Mouse (Mus musculus) neural tube, embryonic 11.5 days (tissue): ENCODE results near the gene Nos1ap. TPM values are rescaled to one million over a fixed set of nuclear protein-coding genes. Genes with fewer than 3 reads are reported as not detected.

Experiments used
- ATAC-seq: fragments of 200-750 bp; cut with Nextera tagmentation; 2 replicates; pipeline ENCODE4 v1.8.0; 2017; ENCODE audit warnings: moderate number of reproducible peaks, mild to moderate bottlenecking, moderate TSS enrichment, moderate library complexity; ENCODE audit not compliant: insufficient read depth, low FRiP score, low TSS enrichment
- DNase-seq: peaks from one replicate; pipeline ENCODE4 v3.0.0-alpha.2; 2015; ENCODE audit warnings: low spot score
- H3K27ac ChIP-seq: fragments of 300-500 bp; sonication (generic); 2 replicates; pipeline ENCODE4 v1.5.1; 2014; ENCODE audit warnings: low read depth, mild to moderate bottlenecking, low read length
- H3K27me3 ChIP-seq: fragments of 300-500 bp; sonication (generic); 2 replicates; pipeline ENCODE4 v1.6.1; 2014; ENCODE audit warnings: mild to moderate bottlenecking, low read length, mixed read lengths; ENCODE audit not compliant: control insufficient read depth, insufficient read depth
- H3K36me3 ChIP-seq: fragments of 300-500 bp; sonication (generic); 2 replicates; pipeline ENCODE4 v1.6.1; 2014; ENCODE audit warnings: mild to moderate bottlenecking, low read length, moderate library complexity, mixed read lengths; ENCODE audit not compliant: control insufficient read depth, insufficient read depth
- H3K4me1 ChIP-seq: fragments of 300-500 bp; sonication (generic); 2 replicates; pipeline ENCODE4 v1.6.1; 2014; ENCODE audit warnings: low read length, mixed read lengths; ENCODE audit not compliant: control insufficient read depth, insufficient read depth
- H3K4me2 ChIP-seq: fragments of 300-500 bp; sonication (generic); 2 replicates; pipeline ENCODE4 v1.6.1; 2014; ENCODE audit warnings: low read depth, mild to moderate bottlenecking, moderate library complexity
- H3K4me3 ChIP-seq: fragments of 300-500 bp; sonication (generic); 2 replicates; pipeline ENCODE4 v1.5.1; 2014; ENCODE audit warnings: low read depth, low read length
- H3K9ac ChIP-seq: fragments of 300-500 bp; sonication (generic); 2 replicates; pipeline ENCODE4 v1.6.1; 2014; ENCODE audit warnings: mild to moderate bottlenecking, low read length
- H3K9me3 ChIP-seq: fragments of 300-500 bp; sonication (generic); 2 replicates; pipeline ENCODE4 v1.6.1; 2016; ENCODE audit warnings: low read length; ENCODE audit not compliant: control insufficient read depth
- WGBS: fragments of 180-500 bp; shearing (Covaris S2); extraction: QIAGEN DNeasy Blood & Tissue Kit; methylation state at CpG from one replicate; pipeline ENCODE4 v1.1.7; 2014; 5-methylcytosine and 5-hydroxymethylcytosine counted together
- polyA plus RNA-seq: library from polyadenylated mRNA; unstranded; fragments of >200 nt; fragmentation: Nextera tagmentation; extraction: Ambion mirVana; gene quantifications from 2 replicates; pipeline ENCODE4 v1.2.1, GENCODE M21; 2014

Nos1ap gene
- 8.5 and 8.9 TPM in 2 replicates for polyA plus RNA-seq

DNA sequence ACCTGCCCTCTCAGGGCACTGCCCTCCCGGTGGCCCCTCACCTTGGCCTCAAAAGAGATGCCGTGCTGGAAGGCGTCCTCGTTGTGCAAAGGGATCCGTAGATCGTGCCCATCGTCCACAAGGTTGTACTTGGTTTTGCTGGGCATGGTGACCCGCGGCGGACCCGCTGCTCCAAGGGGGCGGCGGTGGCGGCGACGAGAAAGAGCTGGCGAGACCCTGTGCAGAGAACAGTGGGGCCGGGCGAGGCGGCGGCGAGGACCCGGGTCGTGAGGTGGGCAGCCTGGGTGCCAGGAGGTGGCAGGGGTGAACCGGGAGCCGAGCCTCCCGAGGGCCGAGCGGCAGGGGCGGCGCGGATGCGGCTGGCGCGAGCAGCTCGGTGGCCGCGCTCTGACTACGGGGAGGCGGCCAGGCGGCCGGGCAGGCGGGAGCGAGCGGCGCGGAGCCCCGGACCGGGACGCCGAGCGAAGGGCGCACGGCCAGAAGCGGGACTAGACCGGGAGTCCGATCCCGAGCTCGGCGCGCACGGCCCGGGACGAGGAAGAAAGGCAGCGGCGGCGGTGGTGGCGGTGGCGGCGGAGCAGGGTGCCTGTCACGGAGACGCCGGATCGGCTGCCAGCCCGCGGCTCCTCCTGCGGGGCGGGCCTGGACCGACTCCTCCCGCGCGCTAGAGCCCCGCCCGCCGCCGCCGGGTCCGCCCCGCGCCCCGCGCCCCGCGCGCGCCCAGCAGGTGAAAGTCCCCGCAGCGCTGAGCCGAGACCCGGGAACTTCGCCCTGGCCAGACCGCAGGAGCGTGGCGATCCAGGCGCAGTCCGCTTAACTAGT lies at the start of gene Nos1ap:
Gene Nos1ap, minus strand, starts transcription at position 643 of the 822 bp plus-strand sequence.
- peak; percentile 88 for ATAC-seq
- H3K4me2 ChIP-seq, result peak within 1 kb of the TSS; percentile 74
- H3K4me3 ChIP-seq, result peak within 1 kb of the TSS; percentile 85
- no peaks in the 10 kb centered on the region for H3K36me3 ChIP-seq
- 0 out of 2 replicates have a peak within 1 kb of the TSS, but pooled peaks have one; percentile 34 for H3K27ac ChIP-seq
- H3K9ac ChIP-seq, result peak within 1 kb of the TSS; percentile 87
- no peaks in the 10 kb centered on the region; the same call in 1 of the 2 replicates for H3K9me3 ChIP-seq
- H3K27me3 ChIP-seq, result no peaks in the 10 kb centered on the region
- peaks cover 8% of the 10 kb centered on the region; the same call in 1 of the 2 replicates for H3K4me1 ChIP-seq
- DNase-seq, result peak; percentile 75
- WGBS, result 1% methylated on average over 81 of the region's 106 CpGs

DNA sequence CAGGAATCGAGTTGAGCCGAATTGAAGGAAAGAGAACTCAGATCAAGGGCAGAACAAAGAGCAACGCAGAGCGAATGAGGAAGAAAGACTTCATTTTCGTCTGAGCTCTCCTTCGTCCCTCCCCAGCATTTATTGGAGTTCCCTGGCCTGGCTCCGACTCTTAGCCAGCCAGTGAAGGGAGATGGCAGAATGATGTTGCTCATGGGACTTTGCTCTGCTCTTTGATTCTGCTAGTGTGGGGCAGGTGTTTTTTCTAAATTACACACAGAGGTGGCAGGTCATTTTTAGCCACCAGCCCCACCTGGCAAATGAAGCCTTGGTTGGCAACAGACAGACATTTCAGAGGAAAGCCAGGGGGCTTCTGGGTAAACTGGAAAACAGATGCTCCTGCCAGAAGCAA lies 49.3 kb upstream of the Nos1ap start:
- no peaks in the 10 kb centered on the region for H3K9me3 ChIP-seq
- DNase-seq (no peak), ATAC-seq (no peak)
- H3K9ac ChIP-seq, result no peak overlapping the region
- H3K4me1 ChIP-seq, result no peaks in the 10 kb centered on the region
- no peak overlapping the region for H3K27ac ChIP-seq
- H3K27me3 ChIP-seq, result no peaks in the 10 kb centered on the region
- no peak overlapping the region for H3K4me3 ChIP-seq
- H3K36me3 ChIP-seq, result no peaks in the 10 kb centered on the region
- no peak overlapping the region for H3K4me2 ChIP-seq
- 80% methylated on average over 7 of the region's 7 CpGs for WGBS

DNA sequence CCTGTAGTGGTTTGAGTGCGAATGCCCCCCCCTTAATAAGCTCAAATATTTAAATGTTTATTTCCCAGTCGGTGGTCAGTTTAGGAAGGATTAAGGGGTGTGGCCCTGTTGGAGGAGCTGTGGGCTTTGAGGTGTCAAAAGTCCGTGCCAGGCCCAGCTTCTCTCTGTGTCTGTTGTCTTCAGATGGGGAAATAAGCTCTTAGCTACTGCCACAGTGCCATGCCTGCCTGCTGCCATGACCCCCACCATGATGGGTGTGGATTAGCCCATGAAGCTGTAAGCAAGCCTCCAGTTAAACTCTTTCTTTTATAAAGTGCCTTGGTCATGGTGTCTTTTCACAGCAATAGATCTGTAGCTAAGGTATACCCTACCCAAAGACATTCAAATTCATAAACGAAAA lies 43.2 kb upstream of the Nos1ap start:
- Histone ChIP-seq H3K4me3 (no peak overlapping the region), H3K9me3 (no peaks in the 10 kb centered on the region), H3K4me1 (no peaks in the 10 kb centered on the region), H3K27me3 (no peaks in the 10 kb centered on the region), H3K36me3 (no peaks in the 10 kb centered on the region), H3K27ac (no peak overlapping the region), H3K9ac (no peak overlapping the region), H3K4me2 (no peak overlapping the region)
- ATAC-seq, result no peak
- WGBS, result 66% methylated on average over 4 of the region's 4 CpGs
- no peak for DNase-seq

DNA sequence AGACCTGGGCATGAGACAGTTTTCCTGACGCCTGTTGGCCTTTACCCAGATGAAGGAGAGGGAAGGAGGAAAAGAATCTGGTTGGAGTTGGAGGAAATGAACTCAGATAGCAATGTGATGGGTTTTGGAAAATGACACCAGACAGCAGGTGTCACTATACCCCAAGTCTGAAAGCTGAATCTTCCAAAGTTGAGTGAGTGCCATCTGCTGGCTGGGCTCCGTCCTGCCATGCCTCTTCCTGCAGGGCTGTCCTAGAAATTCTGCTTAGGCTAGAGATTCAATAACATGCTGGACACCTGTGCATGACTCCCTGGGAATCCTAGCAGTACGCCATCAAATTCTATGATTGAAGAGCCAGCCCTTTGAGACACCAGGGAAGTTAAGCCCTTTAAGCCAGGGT lies 42.7 kb upstream of the Nos1ap start:
- no peak overlapping the region for H3K4me3 ChIP-seq
- no peak for ATAC-seq
- no peaks in the 10 kb centered on the region for H3K9me3 ChIP-seq
- no peaks in the 10 kb centered on the region for H3K36me3 ChIP-seq
- no peak overlapping the region for H3K9ac ChIP-seq
- DNase-seq, result peak; percentile 78
- WGBS, result 18% methylated on average over 3 of the region's 3 CpGs
- H3K27ac ChIP-seq, result no peak overlapping the region
- no peaks in the 10 kb centered on the region for H3K4me1 ChIP-seq
- H3K27me3 ChIP-seq, result no peaks in the 10 kb centered on the region
- no peak overlapping the region for H3K4me2 ChIP-seq

DNA sequence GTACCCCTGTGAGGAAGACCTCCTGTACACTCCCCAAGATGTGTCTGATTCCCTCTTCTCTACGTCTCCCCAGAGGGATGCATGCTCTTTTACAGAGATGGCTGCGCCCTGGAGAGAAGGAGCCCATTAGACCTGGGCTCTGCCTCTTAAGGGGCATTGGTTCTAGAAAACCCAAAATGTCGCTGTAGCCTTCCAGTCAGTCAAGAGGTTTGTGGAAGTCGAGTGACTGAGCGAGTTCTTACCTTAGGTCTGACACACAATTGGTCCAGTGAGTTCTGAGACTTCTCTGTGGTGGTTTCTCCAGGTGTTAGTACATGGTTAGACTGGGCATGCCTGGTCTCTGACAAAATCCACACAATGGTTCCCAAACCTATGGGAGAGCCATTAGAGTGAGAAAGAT lies 41.9 kb upstream of the Nos1ap start:
- no peak overlapping the region for H3K4me2 ChIP-seq
- no peaks in the 10 kb centered on the region for H3K9me3 ChIP-seq
- H3K27ac ChIP-seq, result no peak overlapping the region
- no peak overlapping the region for H3K4me3 ChIP-seq
- DNase-seq (no peak), ATAC-seq (no peak)
- H3K36me3 ChIP-seq, result no peaks in the 10 kb centered on the region
- H3K9ac ChIP-seq, result no peak overlapping the region
- no peaks in the 10 kb centered on the region for H3K4me1 ChIP-seq
- H3K27me3 ChIP-seq, result no peaks in the 10 kb centered on the region
- 90% methylated on average over 5 of the region's 5 CpGs for WGBS

DNA sequence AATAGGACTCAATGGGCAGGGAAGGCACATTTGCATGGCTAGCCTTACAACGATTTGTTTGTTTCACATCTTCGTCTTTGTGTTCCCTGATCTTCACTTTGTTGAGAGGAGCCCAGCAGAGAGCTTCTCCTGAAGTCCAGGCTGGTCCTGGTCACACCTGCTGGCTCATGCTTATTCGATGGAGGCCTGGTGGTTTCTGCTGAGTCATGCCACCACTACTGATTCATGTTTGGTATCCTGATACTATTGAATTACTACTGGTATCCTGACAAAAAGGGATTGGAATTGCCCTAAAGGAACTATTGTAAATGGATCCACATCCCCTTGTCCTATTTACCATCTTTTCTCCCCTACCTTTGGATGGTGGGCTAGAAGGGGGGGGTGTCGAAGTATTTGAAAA lies 40.8 kb upstream of the Nos1ap start:
- Histone ChIP-seq H3K36me3 (no peaks in the 10 kb centered on the region), H3K27ac (no peak overlapping the region), H3K4me3 (no peak overlapping the region), H3K9me3 (no peaks in the 10 kb centered on the region), H3K27me3 (no peaks in the 10 kb centered on the region), H3K9ac (no peak overlapping the region), H3K4me1 (no peaks in the 10 kb centered on the region), H3K4me2 (no peak overlapping the region)
- ATAC-seq (no peak), DNase-seq (no peak)
- 88% methylated on average over 4 of the region's 4 CpGs for WGBS

DNA sequence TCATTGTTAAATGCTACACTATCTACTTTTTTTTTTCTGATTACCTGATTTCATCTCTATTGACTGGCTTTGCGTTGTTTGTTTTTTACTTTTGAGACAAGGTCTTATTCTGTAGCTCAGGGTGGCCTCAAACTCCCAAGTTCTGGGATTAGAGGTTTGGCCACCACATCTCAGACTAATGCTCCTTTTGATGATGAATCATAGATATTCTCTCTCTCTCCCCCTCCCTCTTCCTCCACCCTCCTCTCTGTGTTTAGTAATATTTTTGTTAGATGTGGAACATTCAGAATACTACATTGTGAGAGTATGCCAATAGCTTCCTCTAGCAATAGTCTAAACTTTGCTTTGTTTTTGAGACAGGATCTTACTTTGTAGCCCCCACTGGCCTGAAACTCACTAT lies 33.8 kb upstream of the Nos1ap start:
- no peaks in the 10 kb centered on the region for H3K4me1 ChIP-seq
- H3K36me3 ChIP-seq, result no peaks in the 10 kb centered on the region
- no peak for DNase-seq
- no peak overlapping the region for H3K9ac ChIP-seq
- no peaks in the 10 kb centered on the region for H3K27me3 ChIP-seq
- H3K4me3 ChIP-seq, result no peak overlapping the region
- ATAC-seq, result no peak
- H3K4me2 ChIP-seq, result no peak overlapping the region
- 95% methylated on average over 1 of the region's 1 CpGs for WGBS
- H3K27ac ChIP-seq, result no peak overlapping the region
- H3K9me3 ChIP-seq, result no peaks in the 10 kb centered on the region

DNA sequence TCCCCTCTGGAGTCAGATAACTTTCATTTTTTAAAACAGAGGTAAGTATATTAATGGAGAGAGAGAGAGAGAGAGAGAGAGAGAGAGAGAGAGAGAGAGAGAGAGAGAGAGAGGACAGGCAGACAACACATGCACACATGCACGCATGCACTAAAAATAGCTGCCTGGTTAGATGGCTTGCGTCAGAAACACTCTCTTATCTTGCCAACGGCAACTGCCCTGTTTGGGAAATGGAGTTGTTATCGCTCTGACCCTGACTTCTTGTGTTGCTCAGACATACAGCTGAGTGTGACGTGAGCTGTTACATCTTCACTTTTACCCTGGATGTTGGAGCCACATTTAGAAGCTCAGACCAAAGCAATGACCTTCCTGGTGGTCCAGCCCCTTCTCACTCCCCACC lies 33.3 kb upstream of the Nos1ap start:
- 84% methylated on average over 5 of the region's 5 CpGs for WGBS
- ATAC-seq, result no peak
- Histone ChIP-seq H3K9me3 (no peaks in the 10 kb centered on the region), H3K9ac (no peak overlapping the region), H3K4me3 (no peak overlapping the region), H3K36me3 (no peaks in the 10 kb centered on the region), H3K4me1 (no peaks in the 10 kb centered on the region), H3K27me3 (no peaks in the 10 kb centered on the region), H3K27ac (no peak overlapping the region), H3K4me2 (no peak overlapping the region)
- DNase-seq, result no peak

DNA sequence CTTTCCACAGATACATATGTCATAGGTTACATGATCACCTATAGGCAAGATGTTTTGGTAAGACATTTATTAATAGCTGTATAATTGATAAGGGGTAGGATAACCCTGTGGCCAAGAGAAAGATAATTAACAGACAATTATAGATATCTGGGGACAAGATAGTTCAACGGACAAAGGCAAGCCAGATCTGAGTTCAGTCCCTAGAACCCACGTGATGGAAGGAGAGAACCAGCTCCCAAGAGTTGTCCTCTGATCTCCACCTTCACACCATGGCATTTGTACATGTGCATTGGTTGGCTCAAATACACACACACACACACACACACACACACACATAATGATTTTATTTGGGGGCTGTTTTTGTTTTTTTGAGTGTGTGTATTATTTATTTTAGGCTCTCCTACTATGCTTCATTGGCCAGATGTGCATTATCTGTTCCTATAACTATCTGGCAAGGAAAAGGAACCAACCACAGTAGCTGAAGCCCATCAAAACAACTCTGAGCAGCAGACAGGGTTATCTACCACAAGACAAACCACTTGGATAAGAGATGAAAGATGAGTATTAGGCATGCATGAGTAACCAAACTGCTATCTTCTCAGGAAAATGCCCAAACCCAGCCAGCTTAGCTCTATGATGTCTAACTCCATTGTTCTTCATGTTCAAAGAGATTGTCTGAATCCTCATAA lies 30.2 kb upstream of the Nos1ap start:
- no peaks in the 10 kb centered on the region for H3K36me3 ChIP-seq
- H3K4me3 ChIP-seq, result no peak overlapping the region
- DNase-seq (no peak), ATAC-seq (no peak)
- H3K9me3 ChIP-seq, result no peaks in the 10 kb centered on the region
- 90% methylated on average over 2 of the region's 2 CpGs for WGBS
- H3K27me3 ChIP-seq, result no peaks in the 10 kb centered on the region
- H3K9ac ChIP-seq, result no peak overlapping the region
- H3K4me2 ChIP-seq, result no peak overlapping the region
- no peaks in the 10 kb centered on the region for H3K4me1 ChIP-seq
- no peak overlapping the region for H3K27ac ChIP-seq
